Mouse (Mus musculus): ENCODE data around the gene Fn3k.

The Fn3k gene

GRCm38 (mm10) chr11:121434156-121435155 lies at the start of gene Fn3k:
TSS of gene Fn3k (plus strand) at chr11:121434913.
- DNase-seq (ENCODE audit: low spot score): peak; percentile 45

GRCm38 (mm10) chr11:121387750-121388553 lies 46.8 kb upstream of the Fn3k start, which contains the start of gene Rab40b:
TSS of gene Rab40b (minus strand) at chr11:121388251.
- DNase-seq (ENCODE audit: low spot score): peak; percentile 57

GRCm38 (mm10) chr11:121388554-121388945 lies 46.2 kb upstream of the Fn3k start:
- DNase-seq (ENCODE audit: low spot score): no peak

GRCm38 (mm10) chr11:121390793-121391192 lies 43.9 kb upstream of the Fn3k start:
- no peak for DNase-seq (ENCODE audit: low spot score)

GRCm38 (mm10) chr11:121392405-121392804 lies 42.3 kb upstream of the Fn3k start:
- DNase-seq (ENCODE audit: low spot score): no peak

GRCm38 (mm10) chr11:121407366-121408155 lies 27.2 kb upstream of the Fn3k start:
- DNase-seq (ENCODE audit: low spot score): no peak

GRCm38 (mm10) chr11:121414762-121415161 lies 20.0 kb upstream of the Fn3k start:
- no peak for DNase-seq (ENCODE audit: low spot score)

GRCm38 (mm10) chr11:121415351-121415750 lies 19.4 kb upstream of the Fn3k start:
- DNase-seq (ENCODE audit: low spot score): no peak

GRCm38 (mm10) chr11:121417971-121418370 lies 16.7 kb upstream of the Fn3k start:
- DNase-seq (ENCODE audit: low spot score): no peak

- no peak for DNase-seq (ENCODE audit: low spot score)
Observed at GRCm38 (mm10) chr11:121418932-121419331, 15.8 kb upstream of the Fn3k start.

- no peak for DNase-seq (ENCODE audit: low spot score)
Observed at GRCm38 (mm10) chr11:121420379-121420778, 14.3 kb upstream of the Fn3k start.

GRCm38 (mm10) chr11:121420830-121421552 lies 13.7 kb upstream of the Fn3k start, which contains the start of gene Fn3krp:
TSS of gene Fn3krp (plus strand) at chr11:121421401.
- peak; percentile 92 for DNase-seq (ENCODE audit: low spot score)

- DNase-seq (ENCODE audit: low spot score): no peak
Observed at GRCm38 (mm10) chr11:121421553-121422173, 13.1 kb upstream of the Fn3k start.

- DNase-seq (ENCODE audit: low spot score): no peak
Observed at GRCm38 (mm10) chr11:121433397-121433796, 1.3 kb upstream of the Fn3k start.

GRCm38 (mm10) chr11:121437236-121437635 lies 2.5 kb downstream of the Fn3k start:
- no peak for DNase-seq (ENCODE audit: low spot score)

- DNase-seq (ENCODE audit: low spot score): no peak
Observed at GRCm38 (mm10) chr11:121439686-121440292, 5.1 kb downstream of the Fn3k start.

GRCm38 (mm10) chr11:121441653-121442052 lies 6.9 kb downstream of the Fn3k start:
- DNase-seq (ENCODE audit: low spot score): no peak

- DNase-seq (ENCODE audit: low spot score): no peak
Observed at GRCm38 (mm10) chr11:121442076-121442475, 7.4 kb downstream of the Fn3k start.

GRCm38 (mm10) chr11:121451216-121451726 lies 16.6 kb downstream of the Fn3k start:
- DNase-seq (ENCODE audit: low spot score): no peak
